8 mouse cellular contexts compared by ENCODE assay signal in genomic region chr13:85288574-85288842, GRCm38 (mm10). TPM values are rescaled to one million over a fixed set of nuclear protein-coding genes. Genes with fewer than 3 reads are reported as not detected.
DNase-seq lines count a peak whose midpoint lies in the region; ATAC-seq and TF ChIP-seq lines count a peak whose summit lies in the region.

No protein-coding gene starts in this region.

- H3K4me3 ChIP-seq in heart, adult 2 months, result peak overlapping the region; percentile 91
- H3K4me3 ChIP-seq in C2C12 (ENCODE audit: insufficient read depth, poor library complexity, severe bottlenecking), result peak overlapping the region; percentile 88
- peak overlapping the region; percentile 99 for H3K4me3 ChIP-seq in forebrain, embryonic 12.5 days (replicated peaks)
- H3K4me3 ChIP-seq in liver, embryonic 13.5 days (replicated peaks), result peak overlapping the region; percentile 97

- peaks cover 8% of the 10 kb centered on the region for H3K36me3 ChIP-seq in heart, adult 2 months (ENCODE audit: control insufficient read depth, insufficient read depth, low read length)
- H3K36me3 ChIP-seq in C2C12 (ENCODE audit: control insufficient read depth, insufficient read depth), result no peaks in the 10 kb centered on the region
- H3K36me3 ChIP-seq in forebrain, embryonic 12.5 days (replicated peaks), result no peaks in the 10 kb centered on the region
- no peaks in the 10 kb centered on the region for H3K36me3 ChIP-seq in liver, embryonic 13.5 days

- peaks cover 49% of the 10 kb centered on the region for H3K79me3 ChIP-seq in C2C12 (ENCODE audit: low read depth)

- peak overlapping the region; percentile 100 for H3ac ChIP-seq in C2C12 (ENCODE audit: control insufficient read depth, insufficient read length, low read depth)

- no peak for DNase-seq in heart, adult 2 months
- no peak for DNase-seq in heart, postnatal 14 days
- DNase-seq in liver, embryonic 13.5 days, result no peak
- no peak for DNase-seq in spleen, postnatal 14 days (ENCODE audit: low spot score in 2 of 2)
- no peak for DNase-seq in thymus, adult 18-20 months
- no peak for DNase-seq in cerebellum, postnatal 36 days

- H3K4me2 ChIP-seq in forebrain, embryonic 12.5 days, result peak overlapping the region; percentile 59
- peak overlapping the region; percentile 81 for H3K4me2 ChIP-seq in liver, embryonic 13.5 days

- peak overlapping the region; percentile 95 for H3K27ac ChIP-seq in heart, adult 2 months
- peak overlapping the region; percentile 100 for H3K27ac ChIP-seq in forebrain, embryonic 12.5 days
- peak overlapping the region; percentile 96 for H3K27ac ChIP-seq in liver, embryonic 13.5 days

- no peak for TF ChIP-seq EP300 in heart, adult 2 months (IDR thresholded peaks at IDR 0.05; ENCODE audit: insufficient read depth, low read depth, low read length)

- intact Hi-C loops in heart, adult 2 months (cut with DNase I), result loop anchor here (5.0 kb wide), 2 partner anchors 36 to 81 kb away; no protein-coding TSS in a partner anchor
- intact Hi-C loops in heart, postnatal 14 days (cut with DNase I), result loop anchor here (5.0 kb wide), 2 partner anchors 81 to 101 kb away; partner anchors contain the start of gene Ccnh

- H3K27me3 ChIP-seq in heart, adult 2 months (ENCODE audit: control insufficient read depth, insufficient read depth, low read length), result no peaks in the 10 kb centered on the region
- H3K27me3 ChIP-seq in C2C12 (ENCODE audit: control insufficient read depth, insufficient read depth, insufficient read length), result no peaks in the 10 kb centered on the region
- no peaks in the 10 kb centered on the region for H3K27me3 ChIP-seq in forebrain, embryonic 12.5 days
- H3K27me3 ChIP-seq in liver, embryonic 13.5 days, result no peaks in the 10 kb centered on the region

- TF ChIP-seq POLR2A in heart, adult 2 months (IDR thresholded peaks at IDR 0.05; ENCODE audit: insufficient read depth, low read depth, low read length), result no peak

- TF ChIP-seq CTCF in heart, adult 2 months (IDR thresholded peaks at IDR 0.05), result no peak
- TF ChIP-seq CTCF in C2C12 (IDR thresholded peaks at IDR 0.05; ENCODE audit: control insufficient read depth, insufficient read depth, insufficient read length), result no peak

- WGBS in heart, adult 2 months, result under 1% methylated on average over 31 of the region's 35 CpGs
- under 1% methylated on average over 35 of the region's 35 CpGs for WGBS in forebrain, embryonic 12.5 days
- WGBS in liver, embryonic 13.5 days (ENCODE audit: insufficient replicate concordance), result under 1% methylated on average over 33 of the region's 35 CpGs

- peak; percentile 20 for ATAC-seq in forebrain, embryonic 12.5 days (ENCODE audit: low FRiP score)
- ATAC-seq in liver, embryonic 13.5 days (ENCODE audit: low read depth), result no peak

- peak overlapping the region; percentile 94 for H3K9ac ChIP-seq in heart, adult 2 months (ENCODE audit: low read depth, low read length)
- H3K9ac ChIP-seq in forebrain, embryonic 12.5 days, result peak overlapping the region; percentile 98
- H3K9ac ChIP-seq in liver, embryonic 13.5 days, result peak overlapping the region; percentile 96

- H3K9me3 ChIP-seq in forebrain, embryonic 12.5 days, result no peaks in the 10 kb centered on the region
- H3K9me3 ChIP-seq in liver, embryonic 13.5 days (replicated peaks), result no peaks in the 10 kb centered on the region

- no peaks in the 10 kb centered on the region for H3K4me1 ChIP-seq in heart, adult 2 months (ENCODE audit: control insufficient read depth, insufficient read depth, low read length)
- H3K4me1 ChIP-seq in forebrain, embryonic 12.5 days, result peaks cover 9% of the 10 kb centered on the region
- peaks cover 18% of the 10 kb centered on the region; the same call in 1 of the 2 replicates for H3K4me1 ChIP-seq in liver, embryonic 13.5 days (replicated peaks)

- no peaks in the 10 kb centered on the region; the same call in 1 of the 2 replicates for H3K79me2 ChIP-seq in heart, adult 2 months (replicated peaks; ENCODE audit: control insufficient read depth, insufficient read depth, low read length)
- peaks cover 55% of the 10 kb centered on the region for H3K79me2 ChIP-seq in C2C12 (ENCODE audit: control insufficient read depth, insufficient read depth)

TF ChIP-seq in C2C12, 6 proteins besides CTCF, POLR2A, EP300 and RAD21:
- TF ChIP-seq USF1 (IDR thresholded peaks at IDR 0.05; ENCODE audit: low read depth) (no peak), MYOD1 (IDR thresholded peaks at IDR 0.05; ENCODE audit: control insufficient read depth, insufficient read length, low read depth) (no peak), MAX (IDR thresholded peaks at IDR 0.05) (no peak), MYOG (IDR thresholded peaks at IDR 0.05; ENCODE audit: control insufficient read depth, extremely low read depth, insufficient read length) (no peak), FOSL1 (IDR thresholded peaks at IDR 0.05; ENCODE audit: insufficient read depth, low read length, poor library complexity, severe bottlenecking) (no peak), CEBPB (IDR thresholded peaks at IDR 0.05; ENCODE audit: low read depth) (no peak)
TF ChIP-seq in C2C12: peak in this region for 0.

RNA-seq across cellular contexts. Expression of gene Rasa1, which starts 0.4 kb away (rescaled TPM):
- total RNA-seq in heart, adult 2 months (2021), result 10 to 100 TPM; 20.7 to 27.8 TPM
- polyA plus RNA-seq in heart, adult 2 months (2012; rRNA removed), result 5.6 and 14.0 TPM in 2 replicates
- total RNA-seq in heart, postnatal 14 days (2021), result 10 to 100 TPM; 35.4 to 35.8 TPM
- polyA plus RNA-seq in C2C12 (2012; fragmentation: generic; extraction: Trizol), result 27.3 TPM
- 71.7 and 72.3 TPM in 2 replicates for polyA plus RNA-seq in forebrain, embryonic 12.5 days (2016; fragmentation: Nextera tagmentation; extraction: Ambion mirVana)
- 11.5 and 14.9 TPM in 2 replicates for polyA plus RNA-seq in liver, embryonic 13.5 days (2015; fragmentation: Nextera tagmentation; extraction: Ambion mirVana)
